8 mouse cellular contexts compared by ENCODE assay signal in genomic region chr11:80429500-80430166, GRCm38 (mm10). TPM values are rescaled to one million over a fixed set of nuclear protein-coding genes. Genes with fewer than 3 reads are reported as not detected.
A peak's percentile ranks its signal among the peaks of the same experiment; 100 is the strongest.
DNase-seq lines count a peak whose midpoint lies in the region; ATAC-seq and TF ChIP-seq lines count a peak whose summit lies in the region.

No protein-coding gene starts in this region.

- no peak for TF ChIP-seq CTCF in layer of hippocampus, adult 2 months (conservative IDR thresholded peaks at IDR 0.05)

- intact Hi-C loops in left cerebral cortex, postnatal 36 days (cut with DNase I): loop anchor here (2.0 kb wide), 1 partner anchor 241 kb away; no protein-coding TSS in a partner anchor

- no peak for ATAC-seq in intestine, embryonic 14.5 days (replicated peaks; ENCODE audit: low FRiP score, low TSS enrichment, low read depth)
- ATAC-seq in neural tube, embryonic 12.5 days (ENCODE audit: low FRiP score, low read depth): no peak

- peak overlapping the region; percentile 91 for H3K9ac ChIP-seq in intestine, embryonic 14.5 days (ENCODE audit: low read length)
- peak overlapping the region; percentile 95 for H3K9ac ChIP-seq in neural tube, embryonic 12.5 days

- H3K4me3 ChIP-seq in layer of hippocampus, adult 2 months: peak overlapping the region; percentile 96
- H3K4me3 ChIP-seq in embryonic facial prominence, embryonic 10.5 days: peak overlapping the region; percentile 94
- H3K4me3 ChIP-seq in intestine, embryonic 14.5 days (ENCODE audit: low read depth, low read length): peak overlapping the region; percentile 96
- peak overlapping the region; percentile 99 for H3K4me3 ChIP-seq in neural tube, embryonic 12.5 days

- H3K4me1 ChIP-seq in embryonic facial prominence, embryonic 10.5 days: peaks cover 13% of the 10 kb centered on the region
- peaks cover 5% of the 10 kb centered on the region for H3K4me1 ChIP-seq in intestine, embryonic 14.5 days (replicated peaks; ENCODE audit: control insufficient read depth, insufficient read depth, low read length)
- H3K4me1 ChIP-seq in neural tube, embryonic 12.5 days: peaks cover 8% of the 10 kb centered on the region

- no peak for DNase-seq in layer of hippocampus, adult 2 months (ENCODE audit: low spot score in 2 of 2)
- DNase-seq in layer of hippocampus, adult 8-10 months (ENCODE audit: low spot score in 2 of 2): no peak
- no peak for DNase-seq in embryonic facial prominence, embryonic 10.5 days (ENCODE audit: low spot score)
- DNase-seq in intestine, embryonic 14.5 days (ENCODE audit: low spot score): no peak
- DNase-seq in embryo, embryonic 10 days (ENCODE audit: low spot score): no peak
- no peak for DNase-seq in left cerebral cortex, postnatal 36 days (ENCODE audit: low spot score in 2 of 2)
- no peak for DNase-seq in right cerebral cortex, adult 2 months (ENCODE audit: low spot score in 2 of 2)

- peak overlapping the region; percentile 74 for H3K4me2 ChIP-seq in intestine, embryonic 14.5 days (ENCODE audit: low read length)
- H3K4me2 ChIP-seq in neural tube, embryonic 12.5 days (replicated peaks): peak overlapping the region; percentile 90

- H3K27ac ChIP-seq in layer of hippocampus, adult 2 months: peak overlapping the region; percentile 97; the same call in 1 of the 2 replicates
- peak overlapping the region; percentile 97; the same call in 1 of the 2 replicates for H3K27ac ChIP-seq in embryonic facial prominence, embryonic 10.5 days (replicated peaks)
- no peak overlapping the region for H3K27ac ChIP-seq in intestine, embryonic 14.5 days (ENCODE audit: low read depth)
- no peak overlapping the region for H3K27ac ChIP-seq in neural tube, embryonic 12.5 days

- peaks cover 30% of the 10 kb centered on the region for H3K36me3 ChIP-seq in embryonic facial prominence, embryonic 10.5 days (replicated peaks)
- peaks cover 25% of the 10 kb centered on the region for H3K36me3 ChIP-seq in intestine, embryonic 14.5 days (ENCODE audit: control insufficient read depth, insufficient read depth, low read length)
- H3K36me3 ChIP-seq in neural tube, embryonic 12.5 days: peaks cover 18% of the 10 kb centered on the region

- 65% methylated on average over 14 of the region's 14 CpGs for WGBS in embryonic facial prominence, embryonic 10.5 days
- WGBS in intestine, embryonic 14.5 days: 59% methylated on average over 14 of the region's 14 CpGs
- 64% methylated on average over 14 of the region's 14 CpGs for WGBS in neural tube, embryonic 12.5 days

- H3K27me3 ChIP-seq in embryonic facial prominence, embryonic 10.5 days (replicated peaks; ENCODE audit: low read depth, poor library complexity, severe bottlenecking): no peaks in the 10 kb centered on the region
- no peaks in the 10 kb centered on the region for H3K27me3 ChIP-seq in intestine, embryonic 14.5 days (replicated peaks; ENCODE audit: control insufficient read depth, insufficient read depth, low read length)
- H3K27me3 ChIP-seq in neural tube, embryonic 12.5 days (replicated peaks): no peaks in the 10 kb centered on the region

- H3K9me3 ChIP-seq in embryonic facial prominence, embryonic 10.5 days: no peaks in the 10 kb centered on the region
- H3K9me3 ChIP-seq in intestine, embryonic 14.5 days (ENCODE audit: control insufficient read depth, low read length): no peaks in the 10 kb centered on the region
- H3K9me3 ChIP-seq in neural tube, embryonic 12.5 days: no peaks in the 10 kb centered on the region

RNA-seq across cellular contexts. Expression of gene Psmd11, which starts 1.2 kb away (rescaled TPM):
- total RNA-seq in layer of hippocampus, adult 2 months (2021): 100 to 1,000 TPM in 1 of 2 experiments, 10 to 100 TPM in 1; 93.8 to 101 TPM
- 100 to 1,000 TPM; 105 to 116 (median 107) TPM for total RNA-seq in layer of hippocampus, adult 8-10 months (2022)
- 387 and 388 TPM in 2 replicates for polyA plus RNA-seq in embryonic facial prominence, embryonic 10.5 days (2016; fragmentation: Nextera tagmentation; extraction: Ambion mirVana)
- 275 and 293 TPM in 2 replicates for polyA plus RNA-seq in intestine, embryonic 14.5 days (2014; fragmentation: Nextera tagmentation; extraction: Ambion mirVana)
- polyA plus RNA-seq in neural tube, embryonic 12.5 days (2016; fragmentation: Nextera tagmentation; extraction: Ambion mirVana): 309 and 324 TPM in 2 replicates
- 10 to 100 TPM; 96.0 to 99.9 TPM for total RNA-seq in left cerebral cortex, postnatal 36 days (2021)

RNA-seq across cellular contexts. Expression of gene Zfp207, which starts 46.6 kb away (rescaled TPM):
- total RNA-seq in layer of hippocampus, adult 2 months (2021): 100 to 1,000 TPM; 151 to 152 TPM
- total RNA-seq in layer of hippocampus, adult 8-10 months (2022): 100 to 1,000 TPM; 119 to 202 (median 151) TPM
- polyA plus RNA-seq in embryonic facial prominence, embryonic 10.5 days (2016; fragmentation: Nextera tagmentation; extraction: Ambion mirVana): 321 and 322 TPM in 2 replicates
- polyA plus RNA-seq in intestine, embryonic 14.5 days (2014; fragmentation: Nextera tagmentation; extraction: Ambion mirVana): 223 and 250 TPM in 2 replicates
- polyA plus RNA-seq in neural tube, embryonic 12.5 days (2016; fragmentation: Nextera tagmentation; extraction: Ambion mirVana): 252 and 256 TPM in 2 replicates
- 100 to 1,000 TPM in 1 of 2 experiments, 10 to 100 TPM in 1; 99.3 to 152 TPM for total RNA-seq in left cerebral cortex, postnatal 36 days (2021)

RNA-seq across cellular contexts. Expression of gene Cdk5r1, which starts 47.2 kb away (rescaled TPM):
- total RNA-seq in layer of hippocampus, adult 2 months (2021): 100 to 1,000 TPM; 218 to 227 TPM
- 100 to 1,000 TPM; 180 to 207 (median 189) TPM for total RNA-seq in layer of hippocampus, adult 8-10 months (2022)
- polyA plus RNA-seq in embryonic facial prominence, embryonic 10.5 days (2016; fragmentation: Nextera tagmentation; extraction: Ambion mirVana): 4.1 and 4.8 TPM in 2 replicates
- polyA plus RNA-seq in intestine, embryonic 14.5 days (2014; fragmentation: Nextera tagmentation; extraction: Ambion mirVana): 1.4 TPM in 2 replicates
- 73.1 and 74.2 TPM in 2 replicates for polyA plus RNA-seq in neural tube, embryonic 12.5 days (2016; fragmentation: Nextera tagmentation; extraction: Ambion mirVana)
- total RNA-seq in left cerebral cortex, postnatal 36 days (2021): 100 to 1,000 TPM; 316 to 340 TPM

RNA-seq across cellular contexts. Expression of gene 5730455P16Rik, which starts 51.8 kb away (rescaled TPM):
- 10 to 100 TPM; 51.3 to 53.0 TPM for total RNA-seq in layer of hippocampus, adult 2 months (2021)
- total RNA-seq in layer of hippocampus, adult 8-10 months (2022): 10 to 100 TPM; 51.4 to 57.8 (median 53.7) TPM
- 22.4 and 23.9 TPM in 2 replicates for polyA plus RNA-seq in embryonic facial prominence, embryonic 10.5 days (2016; fragmentation: Nextera tagmentation; extraction: Ambion mirVana)
- polyA plus RNA-seq in intestine, embryonic 14.5 days (2014; fragmentation: Nextera tagmentation; extraction: Ambion mirVana): 17.3 and 20.0 TPM in 2 replicates
- polyA plus RNA-seq in neural tube, embryonic 12.5 days (2016; fragmentation: Nextera tagmentation; extraction: Ambion mirVana): 28.0 and 31.6 TPM in 2 replicates
- 10 to 100 TPM; 48.0 to 51.6 TPM for total RNA-seq in left cerebral cortex, postnatal 36 days (2021)

Comparison
In these comparisons a context has a peak if more than half of its experiments do, and no peak if none do; other contexts are left out.
1. H3K27ac ChIP-seq: peak in layer of hippocampus, adult 2 months (single experiment) and embryonic facial prominence, embryonic 10.5 days (single experiment); none in intestine, embryonic 14.5 days (single experiment) and neural tube, embryonic 12.5 days (single experiment).
2. Peak in every context shown above with its lines, with median percentiles within 50 percentile points of each other: H3K4me3 ChIP-seq.